Mouse (Mus musculus): ENCODE data around the gene Zbtb46.

DNA sequence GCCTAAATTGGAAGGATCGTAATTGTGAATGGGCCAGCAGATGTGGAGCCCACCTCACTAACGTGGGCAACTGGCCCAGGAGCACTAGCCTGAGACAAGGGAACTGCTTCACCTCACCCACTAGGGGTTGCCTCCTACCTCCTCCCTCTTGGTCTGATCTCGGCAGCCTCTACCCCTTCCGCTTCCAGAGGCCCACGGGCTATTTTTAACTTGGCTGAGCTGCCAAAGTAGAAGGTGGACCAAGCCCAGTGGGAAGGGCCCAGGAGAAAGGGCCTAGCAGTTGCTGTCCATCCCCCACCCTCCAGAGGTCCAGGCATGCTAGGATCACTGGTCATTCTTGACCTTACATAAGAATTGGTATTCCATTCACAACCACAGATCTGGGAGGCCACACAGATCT, 12.0 kb upstream of the Zbtb46 start:
- TF ChIP-seq CTCF (IDR thresholded peaks at IDR 0.05; ENCODE audit: control insufficient read depth, insufficient read depth, insufficient replicate concordance, low read depth, low read length) (no peak), POLR2A (IDR thresholded peaks at IDR 0.05; ENCODE audit: control insufficient read depth, low read depth, low read length) (no peak)

Measured in testis, adult 2 months (tissue).